Mouse (Mus musculus) thymus, postnatal 10 days (tissue): ENCODE results near the gene Artn.
A peak's percentile ranks its signal among the peaks of the same experiment; 100 is the strongest.

ENCODE experiments used
- DNase-seq, 2 experiments: peaks; one replicate each; pipeline ENCODE4 v3.0.0; 2021; ENCODE audit warnings: low spot score in 2 of 2

Gene Artn

DNA sequence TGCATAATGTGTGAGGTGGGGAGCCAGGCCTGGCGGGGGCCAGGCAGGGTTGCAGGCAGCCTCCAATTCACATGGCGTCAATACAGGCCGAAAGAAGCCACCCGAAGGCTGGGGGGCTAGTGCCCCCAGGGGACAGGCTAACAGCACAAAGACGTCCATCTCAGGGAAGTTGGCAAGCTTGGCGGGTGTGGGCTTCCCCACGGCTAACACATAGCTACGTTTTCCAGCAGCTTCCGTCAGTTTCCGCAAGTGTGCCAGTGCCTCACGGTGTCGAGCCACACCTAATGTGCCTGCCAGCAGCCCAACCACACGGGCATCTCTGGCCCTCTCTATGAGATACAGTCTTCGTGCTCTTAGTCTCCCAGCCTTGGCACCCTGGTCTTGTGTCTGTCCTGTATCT lies 39.5 kb downstream of the Artn start:
- DNase-seq: no peak

DNA sequence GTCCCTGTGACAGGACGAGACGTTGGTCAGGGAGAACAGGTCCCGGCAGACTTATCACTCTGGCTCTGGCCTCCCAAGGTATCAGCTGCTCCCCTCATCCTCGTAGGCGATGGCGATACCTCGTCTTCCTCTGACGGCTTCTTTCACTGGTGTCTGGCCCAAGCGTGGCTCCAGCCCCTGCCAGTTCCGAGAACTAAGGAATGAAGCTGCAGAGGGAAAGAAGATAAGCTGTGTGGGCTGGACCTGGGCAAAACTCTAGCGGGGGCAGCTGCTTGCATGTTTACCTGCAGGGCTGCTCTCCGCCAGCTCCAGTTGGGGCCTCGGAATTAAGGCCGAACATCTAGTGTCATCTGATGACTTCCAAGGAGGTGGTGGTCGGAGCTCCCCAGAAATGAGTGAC lies 40.1 kb downstream of the Artn start:
- DNase-seq: no peak

DNA sequence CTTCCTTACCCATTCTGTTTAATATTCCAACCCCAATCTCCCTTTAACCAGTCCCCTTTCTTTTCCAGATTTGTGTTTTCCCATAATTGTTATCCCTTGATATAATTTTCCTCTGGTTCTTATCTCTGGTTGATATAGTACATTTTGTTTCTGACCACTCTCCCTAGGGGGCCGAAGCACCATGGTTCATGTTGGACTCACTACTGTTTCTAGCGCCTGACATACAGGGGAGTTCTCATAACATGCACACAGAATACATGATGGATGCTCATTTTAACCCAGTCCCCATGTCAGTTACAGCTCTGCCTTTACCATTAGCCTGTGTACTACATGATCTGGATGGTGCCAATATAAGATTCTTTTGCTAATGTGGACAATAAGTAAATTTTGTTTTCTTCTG lies 41.6 kb downstream of the Artn start:
- no peak for DNase-seq

DNA sequence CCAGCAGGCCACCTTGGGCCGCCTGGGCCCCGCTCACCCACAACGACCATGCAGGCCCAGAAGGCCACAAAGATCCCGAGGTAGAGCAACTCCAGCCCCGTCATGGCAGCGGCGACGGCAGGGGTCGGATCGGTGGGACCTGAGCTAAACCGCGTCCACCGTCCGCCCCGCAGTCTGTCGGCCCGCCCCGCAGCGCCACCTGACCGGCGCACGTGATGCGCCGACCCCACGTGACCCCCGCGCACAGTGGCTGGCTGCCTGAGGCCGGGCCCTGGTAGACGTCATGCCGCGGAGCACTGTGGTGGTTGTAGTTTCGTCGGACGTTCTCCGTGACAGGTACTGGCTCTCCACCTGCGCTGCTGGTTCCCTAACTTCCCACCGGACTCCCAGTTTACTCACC lies 42.4 kb downstream of the Artn start, which contains the start of gene Atp6v0b:
Atp6v0b (minus strand) TSS at position 201 of the 400 bp plus-strand sequence.
- peak; percentile 87 to 91 for DNase-seq

DNA sequence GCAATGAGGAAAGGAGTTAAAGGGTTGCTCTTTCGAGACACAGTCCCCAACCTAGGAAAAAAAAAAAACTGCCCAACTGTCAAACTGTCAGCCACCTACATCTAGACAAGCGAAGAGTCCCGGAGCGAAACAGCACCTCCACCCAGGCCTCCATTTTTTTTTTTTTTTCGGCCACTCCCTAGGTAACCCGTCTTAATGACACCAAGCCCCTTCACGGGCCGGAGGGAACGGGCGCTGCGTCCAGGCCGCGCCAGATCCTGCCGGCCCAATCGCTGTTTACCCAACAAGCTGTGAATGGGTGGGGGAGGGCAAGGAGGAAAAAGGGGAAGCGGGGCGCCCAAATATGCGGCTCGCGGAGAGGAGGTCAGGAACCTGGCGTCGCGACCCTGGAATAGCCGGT lies 42.9 kb downstream of the Artn start:
- no peak for DNase-seq

DNA sequence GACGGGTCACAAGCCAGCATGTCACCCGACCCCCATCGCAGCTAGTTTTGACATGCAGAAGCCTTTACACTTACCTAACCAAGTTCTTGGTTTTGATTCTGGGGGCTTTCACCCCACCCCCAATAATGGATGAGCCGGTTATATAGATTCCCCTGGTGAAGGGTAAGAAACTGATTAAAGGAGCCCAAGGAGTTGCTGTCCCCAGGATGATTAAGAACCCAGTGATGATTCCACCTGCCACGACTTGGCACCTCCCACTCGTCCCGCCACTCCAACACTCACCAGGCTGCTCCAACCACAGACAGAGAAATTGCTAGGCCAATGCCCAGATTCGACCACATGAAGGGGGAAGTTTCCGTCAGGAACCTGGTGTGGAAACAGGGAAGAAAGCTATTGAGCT lies 43.6 kb downstream of the Artn start:
- no peak for DNase-seq

DNA sequence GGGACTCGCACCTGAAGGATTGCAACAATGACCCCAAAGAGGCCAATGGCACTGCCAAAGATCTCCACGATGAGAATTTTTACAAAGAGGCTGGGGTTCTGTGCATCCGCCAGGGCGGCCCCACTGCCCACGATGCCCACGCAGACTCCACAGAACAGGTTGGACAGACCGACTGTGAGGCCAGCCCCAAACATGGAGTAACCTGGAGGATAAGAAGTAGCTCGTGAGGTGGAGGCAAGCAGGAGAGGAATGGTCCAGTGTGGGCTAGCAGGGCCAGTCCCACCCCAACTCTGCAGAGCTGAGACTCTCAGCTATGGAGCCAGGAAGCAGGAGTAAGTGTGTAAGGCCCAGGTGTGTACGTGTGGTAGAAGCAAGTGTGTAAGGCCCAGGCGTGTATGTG lies 44.5 kb downstream of the Artn start:
- no peak for DNase-seq

DNA sequence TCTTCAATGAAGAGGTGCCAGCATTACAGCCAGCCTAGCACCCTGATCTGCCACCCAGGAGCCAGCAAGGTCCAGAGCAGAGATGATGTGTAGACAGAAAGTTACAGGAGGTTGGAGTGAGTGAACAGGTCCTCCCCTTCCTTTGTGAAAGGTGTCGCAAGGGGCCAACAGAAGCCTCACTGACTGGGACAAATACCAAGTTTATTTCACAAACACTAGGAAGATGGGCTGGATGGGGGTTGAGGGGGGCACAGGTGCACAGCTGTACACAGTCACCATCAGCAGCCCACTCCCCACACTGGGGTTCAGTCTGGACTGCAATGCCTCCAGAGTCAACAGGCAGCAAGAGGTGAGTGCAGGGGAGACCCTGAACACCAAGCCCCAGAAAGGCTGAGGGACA lies 45.4 kb downstream of the Artn start:
- DNase-seq: no peak

DNA sequence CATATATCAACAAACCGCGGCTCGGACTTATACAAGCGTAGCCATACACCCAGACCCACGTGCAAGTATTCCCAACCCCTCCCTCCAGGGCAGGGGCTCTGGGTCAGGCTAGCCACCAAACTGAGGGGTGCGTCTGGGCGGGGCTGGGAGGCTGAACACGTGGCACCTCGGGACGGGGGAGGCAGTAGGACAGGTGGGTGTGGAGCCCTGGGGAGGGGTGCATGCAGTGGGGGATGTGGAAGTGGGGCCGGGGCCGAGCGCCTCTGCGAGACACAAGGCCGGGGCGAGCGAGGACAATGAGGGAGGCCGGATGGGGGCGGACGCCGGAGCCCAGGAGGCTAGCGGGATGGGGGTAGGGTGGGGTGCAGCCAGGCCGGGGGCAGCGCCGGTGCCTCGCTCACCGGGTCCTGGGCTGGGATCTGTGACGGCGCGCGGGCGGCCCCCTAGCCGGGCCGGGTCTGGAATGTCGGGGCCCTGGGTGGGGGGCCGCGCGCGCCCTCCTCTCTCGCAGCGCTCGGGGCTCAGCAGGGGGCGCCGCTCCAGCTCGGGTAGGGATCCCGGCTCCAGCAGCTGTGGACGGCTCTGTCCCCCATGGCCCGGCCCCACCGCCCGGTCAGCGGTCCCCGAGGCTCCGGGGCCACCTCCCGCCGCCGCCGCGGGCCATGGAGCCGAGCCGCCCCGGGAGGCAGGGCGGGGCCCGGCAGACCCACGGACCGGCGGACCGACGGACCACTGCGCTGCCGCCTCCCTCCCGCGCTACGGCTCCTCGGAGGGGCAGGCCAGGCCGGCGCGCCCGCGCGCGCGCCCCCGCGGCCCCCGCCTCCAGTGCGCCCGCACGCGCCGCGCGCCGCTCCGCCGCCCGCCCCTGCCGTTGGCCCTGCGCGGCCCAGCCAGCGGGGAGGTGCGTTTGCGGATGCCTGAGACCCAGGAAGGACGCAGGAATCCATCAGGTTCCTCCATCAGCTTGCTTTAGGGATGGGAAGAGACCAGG lies 46.6 kb downstream of the Artn start, which contains the start of gene B4galt2:
B4galt2 (minus strand) TSS at position 787 of the 991 bp plus-strand sequence.
- peak; percentile 27 to 31 for DNase-seq

DNA sequence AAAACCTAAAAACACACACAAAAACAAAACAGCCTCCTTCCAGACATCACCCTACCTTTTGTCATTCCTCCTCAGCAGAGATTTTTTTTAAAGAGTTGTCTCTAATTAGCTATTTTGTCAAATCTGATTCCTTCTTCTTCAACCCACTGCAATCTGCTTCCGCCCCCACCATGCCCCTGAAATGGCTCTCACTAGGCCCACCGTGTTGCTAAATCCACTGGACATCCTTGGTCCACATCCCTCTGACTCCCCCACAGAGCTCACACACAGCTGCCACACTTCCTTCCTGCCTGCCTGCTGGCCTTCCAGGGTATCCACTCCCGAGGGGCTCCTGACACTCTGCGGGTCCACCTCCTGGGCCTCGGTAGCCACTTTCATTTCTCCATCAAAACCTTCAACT lies 50.9 kb downstream of the Artn start:
- no peak for DNase-seq

DNA sequence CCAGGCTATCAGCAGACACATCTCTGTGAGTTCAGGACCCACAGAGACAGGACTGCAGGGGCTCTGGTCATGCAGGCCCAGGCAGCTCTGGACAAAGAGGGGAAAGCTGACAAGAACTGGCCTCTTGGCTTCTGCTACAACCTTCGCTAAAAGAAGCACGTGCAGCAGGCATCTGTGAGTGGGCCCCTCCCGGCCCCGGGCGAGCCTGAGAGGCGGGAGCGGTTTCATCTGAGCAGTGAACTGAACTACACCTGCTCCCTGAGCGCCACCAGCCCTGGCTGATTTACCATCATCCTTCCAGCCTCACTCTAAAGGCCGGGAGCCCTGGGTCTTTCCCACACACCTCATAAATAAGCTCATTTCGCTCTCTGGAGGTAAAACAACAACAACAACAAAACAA lies 51.3 kb downstream of the Artn start:
- DNase-seq: peak; percentile 62 to 66
